Mouse (Mus musculus) B cell, adult 62 days (primary cell): ENCODE measurements around the gene 6330403K07Rik. TPM values are rescaled to one million over a fixed set of nuclear protein-coding genes. Genes with fewer than 3 reads are reported as not detected.

ENCODE experiments used
- total RNA-seq: library from RNA; stranded (reverse); gene quantifications from 4 replicates; pipeline ENCODE4 v1.2.4, GENCODE M21; 2023

The 6330403K07Rik gene
- not detected in 4 replicates for total RNA-seq

GRCm38 (mm10) chr11:71033163-71033761, at the start of gene 6330403K07Rik:
Gene 6330403K07Rik (minus strand): TSS chr11:71033513.

GRCm38 (mm10) chr11:71019201-71020068, 13.9 kb downstream of the 6330403K07Rik start, which contains the start of the genes Mis12 and Derl2:
Gene Mis12 (plus strand): TSS chr11:71019611.
Gene Derl2 (minus strand): TSS chr11:71019841.

DNA sequence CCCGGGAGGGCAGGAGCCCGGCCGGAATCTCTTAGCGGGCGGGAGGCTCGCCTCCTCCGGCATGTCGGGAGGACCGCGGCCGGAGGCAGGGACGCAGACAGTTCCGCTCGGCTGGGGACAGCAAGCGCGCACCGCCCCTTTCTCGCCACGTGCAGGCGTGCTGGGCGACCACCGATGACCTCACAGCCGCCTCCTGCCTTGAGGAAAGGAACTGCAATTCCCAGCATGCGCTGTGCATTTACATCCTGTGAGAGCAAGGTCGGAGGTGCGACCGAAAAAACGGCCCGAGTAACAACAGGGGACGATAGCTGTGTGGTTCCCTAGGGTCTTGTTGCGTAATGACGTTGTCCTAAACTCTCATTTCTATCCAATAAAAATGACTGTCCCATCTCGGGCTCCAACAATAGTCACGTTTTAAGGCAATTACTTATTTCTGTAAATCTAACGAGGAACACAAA, 29.0 kb downstream of the 6330403K07Rik start, which contains the start of gene Dhx33:
TSS of gene Dhx33 (minus strand) at position 122 of the 458 bp plus-strand sequence.

DNA sequence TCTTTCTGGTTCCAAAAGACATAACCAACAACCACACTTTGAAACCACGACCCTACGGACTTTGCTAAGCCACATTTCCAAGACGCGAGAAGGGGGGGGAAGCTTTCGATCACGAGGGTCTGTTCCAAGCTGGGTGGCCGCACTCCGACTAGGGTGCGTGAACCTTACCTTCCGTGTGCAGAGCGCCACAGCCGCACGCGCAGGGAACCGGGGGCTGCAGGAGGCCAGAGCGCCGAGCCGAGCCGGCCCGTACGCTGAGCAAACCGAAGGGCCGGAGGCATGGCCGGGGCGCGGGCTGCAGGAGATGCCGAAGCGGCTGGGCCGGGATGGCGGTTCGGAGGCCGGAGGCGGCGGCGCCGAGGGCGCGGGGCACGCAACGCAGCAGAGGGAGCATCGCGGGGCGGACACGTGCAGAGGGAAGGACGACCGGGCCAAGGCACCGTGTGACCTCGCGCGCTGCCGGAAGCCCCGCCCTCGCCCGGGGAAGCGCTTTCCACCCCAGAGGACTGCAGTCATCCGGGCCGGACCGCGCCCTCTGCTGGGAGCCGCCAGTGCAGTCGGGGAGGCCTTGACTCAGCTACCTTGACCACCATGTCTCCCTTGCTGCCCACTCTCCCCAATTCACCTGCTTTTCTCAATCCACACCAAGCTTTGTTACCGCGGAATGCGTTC, 50.6 kb downstream of the 6330403K07Rik start, which contains the start of gene C1qbp:
TSS of gene C1qbp (minus strand) at position 470 of the 672 bp plus-strand sequence.

Other genes with a start within 250 kb of the 6330403K07Rik start
- gene Scimp, start 220.9 kb downstream of the 6330403K07Rik start, total RNA-seq = 22.2 to 27.1 TPM (median 23.6 TPM) in 4 replicates
- 55.4 to 60.1 TPM (median 57.9 TPM) in 4 replicates for gene Rabep1, start 188.7 kb downstream of the 6330403K07Rik start, total RNA-seq
- gene Nup88, start 63.5 kb downstream of the 6330403K07Rik start, total RNA-seq = 84.9 to 118 TPM (median 92.8 TPM) in 4 replicates
- 42.1 to 58.3 TPM (median 49.2 TPM) in 4 replicates for gene Rpain, start 63.3 kb downstream of the 6330403K07Rik start, total RNA-seq
- 84.0 to 89.1 TPM (median 84.0 TPM) in 4 replicates for gene C1qbp, start 50.5 kb downstream of the 6330403K07Rik start, total RNA-seq
- 29.0 to 34.3 TPM (median 31.4 TPM) in 4 replicates for gene Dhx33, start 29.1 kb downstream of the 6330403K07Rik start, total RNA-seq
- 7.5 to 14.6 TPM (median 10.5 TPM) in 4 replicates for gene Mis12, start 13.9 kb downstream of the 6330403K07Rik start, total RNA-seq
- gene Derl2, start 13.7 kb downstream of the 6330403K07Rik start, total RNA-seq = 22.0 to 26.2 TPM (median 24.9 TPM) in 4 replicates
- 2.2 to 3.1 TPM (median 2.7 TPM) in 4 replicates for gene Nlrp1a, start 111.2 kb upstream of the 6330403K07Rik start, total RNA-seq
- gene Nlrp1b, start 197.2 kb upstream of the 6330403K07Rik start, total RNA-seq = 2.8 to 4.1 TPM (median 3.0 TPM) in 4 replicates